Mouse (Mus musculus) brain, adult 2 months (tissue): Measurements from ENCODE around the gene Faap20.

Source experiments
- DNase-seq: peaks from one replicate; pipeline ENCODE4 v3.0.0; 2011; ENCODE audit warnings: low read depth, low spot score

Gene Faap20

DNA sequence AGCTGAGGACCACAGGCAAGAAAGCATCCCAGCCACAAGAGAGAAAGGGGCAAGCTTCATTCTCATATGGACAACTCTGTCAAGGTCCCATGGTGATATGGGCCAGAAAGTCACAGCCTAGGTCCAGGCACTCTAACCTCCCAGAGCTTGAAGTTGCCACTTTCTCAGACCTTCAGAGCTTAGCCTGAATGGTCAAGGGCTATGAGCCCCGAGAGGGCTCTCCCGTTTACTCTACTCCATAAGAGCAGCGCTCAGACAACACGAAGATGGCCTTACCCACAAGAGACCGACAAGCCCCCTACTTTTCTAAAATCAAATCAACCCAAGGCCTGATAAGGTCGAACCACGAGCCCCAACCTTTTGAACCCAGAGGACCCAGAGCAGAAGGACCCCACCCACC lies 28.5 kb upstream of the Faap20 start:
- no peak for DNase-seq

DNA sequence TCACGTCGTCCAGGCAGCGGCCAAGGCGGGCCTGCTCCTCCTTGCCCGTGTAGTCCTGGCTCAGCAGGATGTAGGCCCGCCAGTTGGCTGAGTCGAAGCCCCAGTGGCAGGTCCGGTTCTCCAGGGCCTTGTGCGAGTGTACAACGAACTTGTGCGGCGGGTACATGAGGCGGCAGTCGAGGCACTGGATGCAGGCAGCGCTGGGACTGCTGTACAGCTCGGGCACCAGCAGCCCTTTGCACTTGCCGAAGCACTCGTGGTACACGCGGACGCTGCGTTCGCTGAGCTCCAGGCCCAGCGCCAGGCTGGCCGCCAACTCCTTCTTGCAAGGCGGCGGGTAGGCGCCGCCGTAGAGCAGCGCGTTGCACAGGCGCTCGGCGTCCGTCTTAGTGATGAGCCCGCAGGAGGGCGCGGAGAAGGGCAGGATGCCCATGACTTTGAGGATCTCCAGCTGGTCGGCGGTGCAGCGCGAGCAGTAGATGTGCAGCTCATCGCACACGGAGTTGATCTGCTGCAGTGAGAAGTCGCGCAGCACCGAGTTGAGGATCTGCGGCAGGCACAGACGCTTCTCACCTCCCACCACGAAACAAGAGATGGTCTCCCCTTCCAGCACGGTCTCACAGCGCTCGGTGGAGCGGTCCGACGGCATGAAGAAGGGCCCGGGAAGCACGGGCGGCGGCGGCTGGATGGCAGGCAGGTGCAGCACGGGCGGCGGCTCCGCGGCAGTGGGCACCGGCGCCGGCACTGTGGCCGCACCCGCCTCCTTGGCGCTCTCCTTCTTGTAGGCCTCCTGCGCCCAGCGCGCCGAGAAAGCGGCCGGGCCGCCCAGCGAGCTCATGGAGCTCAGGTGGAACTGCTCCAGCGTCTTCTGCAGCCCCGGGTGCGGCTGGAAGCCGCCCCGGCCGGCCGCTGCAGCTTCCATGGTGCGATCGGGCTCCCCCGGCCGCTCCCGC lies 27.7 kb upstream of the Faap20 start:
- peak; percentile 92 for DNase-seq

DNA sequence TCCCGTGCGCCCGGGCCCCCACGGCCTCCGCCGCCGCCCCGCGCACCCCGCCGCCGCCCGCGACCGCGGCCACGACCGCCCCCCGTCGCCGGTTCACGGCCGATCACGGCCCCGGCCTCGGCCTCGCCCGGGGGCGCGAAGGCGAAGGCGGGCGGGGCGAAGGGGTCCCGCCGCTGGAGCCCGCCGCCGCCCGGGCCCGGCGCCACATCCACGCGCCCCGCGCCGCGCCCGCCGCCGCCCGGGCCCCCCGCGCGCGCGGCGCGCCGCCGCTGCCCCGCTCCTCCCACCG lies 27.1 kb upstream of the Faap20 start, which contains the start of gene Ski:
TSS of gene Ski (minus strand) at position 41 of the 289 bp plus-strand sequence.
- DNase-seq = no peak

DNA sequence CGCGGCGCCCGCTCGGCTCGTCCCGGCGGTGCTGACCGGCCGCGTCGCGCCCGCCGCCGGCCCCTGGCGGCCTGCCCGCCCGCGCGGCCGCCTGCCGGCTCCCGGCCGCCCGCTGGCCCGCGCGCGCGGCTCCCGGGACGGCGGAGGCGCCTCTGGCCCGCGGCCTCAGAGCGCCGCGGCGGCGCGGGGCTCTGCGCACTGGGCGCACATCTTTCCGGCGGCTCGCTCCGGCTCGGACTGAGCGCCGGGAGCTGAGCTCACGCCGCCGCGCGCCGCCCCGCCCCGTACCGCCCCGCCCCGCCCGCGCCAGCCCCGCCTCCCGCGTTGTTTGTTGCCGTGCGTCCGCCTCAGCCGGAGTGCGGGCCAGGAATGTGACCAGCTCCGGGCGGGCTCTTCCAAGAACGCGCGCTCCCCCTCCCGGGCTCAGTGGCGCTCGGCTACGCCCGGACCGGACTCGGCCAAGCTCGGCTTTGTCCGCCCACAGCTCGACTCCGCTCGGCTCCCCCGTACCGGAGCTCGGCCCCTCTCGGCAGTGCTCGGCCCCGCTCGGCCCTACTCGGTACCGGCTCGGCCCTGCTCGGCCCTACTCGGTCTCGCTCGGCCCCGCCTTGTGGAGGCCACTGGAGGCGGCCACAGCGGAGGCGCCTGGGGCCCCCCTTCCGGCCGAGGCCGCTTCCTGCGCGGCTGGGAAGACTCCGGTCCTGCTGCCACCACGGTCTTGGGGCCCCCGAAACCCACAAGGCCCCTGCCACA lies 26.6 kb upstream of the Faap20 start:
- peak; percentile 99 for DNase-seq

DNA sequence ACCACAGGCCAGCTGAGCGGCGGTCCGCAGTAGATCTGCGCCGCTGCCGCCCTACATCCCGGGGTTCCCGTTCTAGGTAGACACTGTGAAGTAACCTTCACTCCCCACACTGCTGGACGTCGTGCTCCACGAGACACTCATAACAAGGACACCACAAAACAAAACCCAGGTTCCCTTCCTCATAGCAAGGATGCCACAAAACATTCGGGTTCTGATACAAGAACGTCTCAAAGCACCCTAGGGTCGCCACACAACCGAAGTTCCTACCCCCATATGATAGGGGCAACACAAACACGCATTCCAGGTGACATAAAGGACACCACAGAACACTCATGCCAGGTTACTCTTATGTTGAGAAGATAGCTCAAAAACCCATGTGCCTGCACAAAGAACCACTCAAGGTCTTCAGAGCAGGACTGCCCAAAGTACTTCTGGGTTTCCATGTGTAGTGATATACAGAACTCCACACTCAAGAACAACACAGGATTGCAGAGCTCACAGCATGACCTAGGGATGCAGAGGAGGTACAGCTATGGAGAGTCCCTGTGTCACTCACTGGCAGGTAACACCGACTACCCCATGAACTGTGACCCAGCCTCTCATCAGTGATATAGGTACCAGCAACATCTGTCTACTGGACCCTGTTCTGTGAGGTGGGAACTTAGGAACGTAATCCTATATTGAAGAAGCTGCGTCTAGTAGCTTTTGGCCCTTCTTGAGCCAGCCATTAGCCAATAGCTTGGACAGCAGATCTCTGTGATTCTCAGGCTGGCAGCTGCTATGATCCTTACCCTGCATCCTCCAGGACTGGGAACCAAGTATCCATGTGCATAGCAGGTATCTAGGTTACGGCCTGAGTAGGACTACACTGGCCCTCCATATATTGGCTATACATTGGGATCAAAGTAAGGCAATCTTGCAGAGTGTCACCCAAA lies 25.7 kb upstream of the Faap20 start:
- no peak for DNase-seq

DNA sequence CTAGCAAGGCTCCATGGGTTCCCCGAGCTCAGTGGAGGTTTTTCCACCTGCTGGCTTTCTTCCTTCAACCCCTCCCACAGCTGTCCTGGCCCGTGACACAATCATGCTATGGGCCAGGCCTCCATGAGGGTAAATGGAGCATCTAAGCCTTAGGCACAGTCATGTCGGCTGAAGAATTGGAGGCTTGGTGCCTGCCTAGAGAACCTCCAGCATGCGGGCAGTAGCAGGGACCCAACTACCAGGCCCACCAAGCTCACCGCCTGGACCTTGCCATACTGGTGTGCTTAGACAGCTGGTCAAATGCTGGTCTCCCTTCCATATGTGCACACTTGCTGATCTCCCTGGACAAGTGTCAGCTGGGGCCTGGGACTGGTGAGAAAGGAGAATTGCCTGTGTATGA lies 23.7 kb upstream of the Faap20 start:
- DNase-seq = no peak

DNA sequence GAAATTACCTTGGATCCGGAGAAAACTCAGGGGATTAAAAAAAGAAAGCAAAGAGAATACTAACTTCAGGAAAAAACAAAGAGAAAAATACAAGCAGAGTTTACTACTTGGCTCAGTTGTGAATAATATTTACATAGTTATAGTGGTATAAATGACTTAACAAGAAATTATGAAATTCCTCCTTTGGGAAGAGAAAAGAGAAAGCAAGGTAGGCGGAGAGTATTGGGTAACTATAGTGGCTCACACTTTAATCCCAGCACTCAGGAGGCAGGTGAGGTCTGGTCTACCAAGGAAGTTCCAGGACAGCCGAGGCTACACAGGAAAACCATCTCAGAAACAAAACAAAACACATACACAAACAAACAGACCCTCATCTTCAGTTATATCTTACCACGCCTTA lies 21.6 kb upstream of the Faap20 start:
- no peak for DNase-seq

DNA sequence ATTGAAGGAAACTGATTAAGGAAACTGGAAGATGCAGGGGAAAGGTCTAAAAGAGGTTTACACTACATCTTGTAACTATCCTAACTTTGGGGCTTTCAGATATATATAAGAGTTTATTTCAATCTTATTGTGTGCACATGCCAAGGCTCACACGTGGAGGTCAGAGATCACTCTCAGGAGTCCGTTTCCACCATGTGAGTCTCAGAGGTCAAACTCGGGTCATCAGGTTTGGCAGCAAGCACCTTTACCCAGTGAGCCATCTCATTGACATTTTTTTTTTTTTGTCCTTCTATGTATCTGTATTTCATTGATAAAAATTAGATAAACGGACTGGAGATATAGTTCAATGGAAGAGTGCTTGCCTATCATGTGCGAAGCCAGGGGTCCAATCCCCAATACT lies 21.1 kb upstream of the Faap20 start:
- DNase-seq = no peak

DNA sequence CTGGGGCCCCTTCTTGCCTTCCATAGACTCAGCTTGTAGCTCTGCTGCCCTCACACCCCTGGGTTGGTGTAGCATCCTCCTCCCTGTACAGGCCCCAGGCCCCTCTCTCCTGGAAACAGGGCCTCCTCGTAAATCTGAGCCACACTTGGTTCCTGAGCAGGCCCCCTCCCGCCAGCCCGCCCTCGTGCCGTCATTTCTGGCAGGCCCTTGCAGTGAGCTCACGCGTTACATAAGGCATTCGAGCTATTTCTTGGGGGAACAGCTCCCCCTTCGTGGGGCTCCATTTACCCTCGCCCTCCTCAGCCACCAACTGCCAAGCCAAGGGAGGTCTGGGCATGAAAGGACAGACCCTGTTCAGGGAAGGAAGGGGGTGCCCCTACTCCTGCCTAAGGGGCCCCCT lies 15.7 kb upstream of the Faap20 start:
- DNase-seq = peak; percentile 95

DNA sequence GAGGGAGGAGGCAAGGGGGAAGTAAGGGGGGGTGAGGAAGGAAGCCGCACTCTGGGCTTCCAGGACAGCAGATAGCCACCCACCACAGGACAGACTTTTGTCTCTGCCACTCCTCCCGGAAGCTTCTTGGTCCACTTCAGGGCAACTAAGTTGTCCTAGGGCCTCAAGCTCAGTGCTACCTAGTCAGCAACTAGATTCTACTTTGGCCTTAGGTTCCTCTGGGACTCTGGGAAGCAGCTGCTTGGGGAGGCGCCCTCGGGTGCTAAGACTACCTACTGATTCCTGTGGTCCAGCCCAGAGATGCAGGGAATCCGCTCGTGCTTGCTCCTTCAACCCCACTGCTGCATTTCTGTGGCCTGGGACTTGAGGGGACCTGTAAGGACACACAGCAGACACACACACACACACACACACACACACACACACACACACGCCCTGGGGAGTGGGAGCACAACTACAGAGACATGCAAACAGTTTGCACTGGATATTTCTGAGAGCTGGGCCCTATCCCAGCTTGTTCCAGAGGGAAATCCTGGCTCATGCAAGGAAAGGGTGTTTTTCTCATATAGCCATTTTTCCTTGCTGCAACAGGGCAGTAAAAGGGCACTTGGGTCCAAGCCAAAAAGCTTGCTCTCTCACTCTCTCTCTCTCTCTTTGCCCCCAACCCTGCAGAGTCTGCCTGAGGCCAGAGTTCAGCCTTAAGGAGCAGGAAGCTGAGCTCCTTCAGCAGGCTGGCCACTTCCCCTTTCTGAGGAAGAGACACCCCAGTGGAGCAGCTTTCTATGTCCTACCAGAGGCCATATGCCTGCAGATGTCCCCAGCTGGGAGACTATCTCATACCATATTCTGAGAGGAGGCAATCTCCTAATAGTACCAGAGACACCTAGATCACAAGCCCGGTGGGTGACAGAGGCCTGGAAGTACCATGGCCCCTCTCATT lies 15.0 kb upstream of the Faap20 start:
- DNase-seq = peak; percentile 48

DNA sequence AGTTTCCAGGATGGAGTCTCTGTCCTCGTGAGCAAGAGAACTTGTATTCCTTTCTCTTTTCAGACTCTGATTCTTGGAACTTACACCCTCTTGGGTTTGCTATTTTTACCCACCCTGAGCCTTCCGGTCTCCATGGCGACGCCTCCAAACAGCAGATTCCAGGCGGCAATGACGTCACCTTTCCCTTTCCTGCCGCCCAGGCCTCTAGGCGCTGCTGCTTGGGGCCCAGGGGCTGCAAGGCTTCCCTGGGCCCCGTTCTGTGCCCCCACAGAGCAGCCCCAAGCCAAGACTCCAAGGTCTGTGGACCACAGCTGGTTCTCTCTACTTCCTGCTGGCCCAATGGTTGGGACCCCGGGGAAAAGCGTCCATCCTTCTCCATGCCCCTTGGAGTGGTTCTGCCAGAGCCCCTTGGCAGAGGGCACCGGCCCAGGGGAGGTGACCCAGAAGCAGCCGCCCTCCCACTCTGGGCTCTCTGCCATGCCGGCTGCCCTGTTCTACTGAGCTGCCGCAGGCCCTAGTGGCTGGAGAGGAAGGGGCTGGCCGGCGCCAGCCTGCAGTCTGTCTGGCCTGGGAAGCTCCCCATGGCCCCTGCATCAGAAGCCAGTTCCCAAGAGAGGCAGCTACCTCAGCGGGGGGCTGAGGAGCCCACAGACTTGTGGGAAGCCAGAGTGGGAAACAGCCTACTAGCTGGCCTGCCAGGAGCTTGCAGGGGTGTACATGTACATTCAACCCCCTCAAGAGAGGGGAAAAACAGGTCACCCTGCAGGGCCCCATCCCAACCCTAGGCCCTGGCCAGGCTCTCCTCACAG lies 14.1 kb upstream of the Faap20 start:
- DNase-seq = peak; percentile 97

DNA sequence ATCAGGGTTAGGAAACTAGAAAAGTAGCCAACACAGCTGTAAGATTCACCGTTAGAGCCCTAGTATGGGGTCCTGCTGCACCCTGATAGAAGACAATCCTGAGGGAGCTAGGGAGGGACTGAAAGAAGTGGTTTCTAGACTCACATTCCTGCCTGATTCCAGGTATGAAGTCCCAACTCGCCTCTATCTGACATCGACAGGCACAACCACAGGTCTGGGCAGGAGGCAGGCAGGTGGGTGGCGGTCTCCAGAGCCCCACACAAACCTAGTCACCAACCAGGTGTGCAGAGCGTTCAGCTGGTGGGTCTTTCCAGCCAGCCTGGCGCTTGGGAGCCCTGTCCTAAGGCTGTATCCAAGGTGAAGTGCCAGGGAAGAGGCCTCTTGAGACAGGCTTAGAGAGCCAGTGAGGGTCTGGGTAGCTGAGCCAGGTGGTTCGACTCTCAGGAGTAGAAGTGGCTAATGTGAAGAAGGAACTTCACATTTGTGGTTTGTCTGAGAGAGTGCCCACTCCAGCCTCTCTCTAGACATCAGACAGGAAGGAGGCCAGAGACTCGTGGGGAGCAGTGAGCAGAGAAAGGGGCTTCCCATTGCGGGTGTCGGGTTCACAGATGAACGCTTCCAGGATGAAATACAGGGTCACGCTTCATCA lies 12.7 kb upstream of the Faap20 start:
- no peak for DNase-seq

DNA sequence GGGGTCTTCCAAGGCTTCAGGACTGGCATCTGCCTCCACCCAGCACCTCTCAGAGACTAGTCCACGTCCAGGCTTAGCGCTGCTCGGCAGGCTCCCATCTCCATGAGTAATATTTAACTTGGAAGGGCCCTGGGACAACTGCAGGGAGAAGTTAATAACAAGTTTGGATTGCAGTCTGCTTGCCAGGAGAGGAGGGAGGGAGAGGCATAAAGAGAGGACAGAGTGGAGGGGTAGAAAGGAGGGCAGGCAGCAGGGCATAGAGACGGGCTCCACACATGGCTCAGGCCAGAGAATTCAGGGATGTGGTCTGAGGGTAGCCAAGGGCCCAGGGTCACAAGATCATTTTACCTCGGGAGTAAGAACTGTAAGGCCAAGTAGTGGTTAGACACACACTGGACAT lies 11.3 kb upstream of the Faap20 start:
- DNase-seq = no peak

DNA sequence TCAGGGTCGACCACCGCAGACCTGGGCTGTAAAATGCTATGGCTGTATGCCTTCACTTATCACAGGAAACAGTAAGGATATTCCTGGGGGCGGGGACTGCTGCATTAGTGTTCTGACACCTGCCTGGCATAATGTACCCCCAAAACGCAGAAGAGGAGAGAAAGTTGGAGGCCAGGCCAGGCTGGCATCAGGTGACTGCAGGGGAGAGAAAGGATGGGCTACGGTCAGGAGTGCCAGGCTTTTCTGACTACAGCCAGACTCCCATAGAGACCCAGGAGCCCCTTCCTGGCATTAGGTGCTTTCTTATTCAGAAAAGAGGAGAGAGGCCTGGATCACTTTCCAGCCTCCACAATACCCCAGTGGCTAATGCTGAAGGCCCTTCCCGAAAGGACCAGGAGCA lies 10.1 kb upstream of the Faap20 start:
- DNase-seq = no peak

DNA sequence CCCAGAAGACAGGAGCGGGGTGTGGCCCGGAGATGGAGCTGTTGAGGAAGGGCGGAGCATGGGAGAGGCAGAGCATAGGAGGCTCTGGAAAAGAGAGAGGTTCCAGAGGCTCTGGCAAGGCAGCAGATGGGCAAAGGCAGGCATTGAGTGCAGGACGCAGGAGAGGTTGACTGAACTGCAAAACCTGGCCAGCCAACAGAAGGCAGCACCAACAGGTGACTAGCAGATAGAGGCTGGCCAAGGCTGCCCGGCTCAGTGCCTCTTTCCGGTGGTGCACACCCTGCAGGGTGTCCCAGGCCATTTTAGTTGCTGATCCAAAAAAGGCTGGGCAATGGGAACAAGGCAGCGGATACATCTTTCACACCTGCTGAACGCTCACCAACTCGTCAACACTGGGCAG lies 7.8 kb upstream of the Faap20 start:
- peak; percentile 94 for DNase-seq

DNA sequence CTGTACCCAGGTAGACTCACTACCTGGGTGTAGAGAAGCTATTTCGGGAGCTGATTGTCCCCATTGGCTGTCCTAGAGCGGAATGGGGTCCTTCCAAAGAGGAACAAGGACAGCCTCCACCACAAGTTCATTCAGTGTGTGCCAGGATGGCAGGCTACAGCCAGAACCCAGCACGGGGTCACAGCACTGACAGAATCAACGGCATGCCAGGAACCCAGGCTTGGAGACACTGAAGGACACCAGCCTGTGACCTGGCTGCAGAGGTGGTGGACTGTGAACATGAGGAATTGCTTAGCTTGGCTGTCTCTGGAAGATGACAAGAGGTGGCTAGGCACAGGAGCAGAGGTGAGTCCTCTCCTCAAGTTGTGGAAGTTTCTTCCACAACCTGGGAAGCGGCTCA lies 7.3 kb upstream of the Faap20 start:
- DNase-seq = no peak

DNA sequence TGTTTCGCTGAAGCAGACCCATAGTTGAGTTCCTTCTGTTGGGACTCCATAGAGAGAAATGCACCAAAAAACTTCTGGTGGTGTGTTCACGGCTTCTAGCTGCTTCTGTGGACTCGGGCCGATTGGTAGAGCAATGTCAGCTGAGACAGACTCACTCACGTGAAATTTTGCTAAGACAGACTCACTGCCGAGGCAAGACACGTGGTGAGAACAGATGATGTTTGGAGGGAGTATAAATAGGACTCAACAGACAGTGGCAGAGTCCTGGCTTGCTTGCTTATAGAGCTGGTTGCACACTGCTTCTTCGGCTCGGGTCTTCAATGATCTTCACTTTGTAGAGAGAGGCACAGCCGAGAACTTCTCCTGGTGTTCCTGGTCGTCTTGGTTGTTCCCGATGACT lies 6.4 kb upstream of the Faap20 start:
- peak; percentile 63 for DNase-seq

DNA sequence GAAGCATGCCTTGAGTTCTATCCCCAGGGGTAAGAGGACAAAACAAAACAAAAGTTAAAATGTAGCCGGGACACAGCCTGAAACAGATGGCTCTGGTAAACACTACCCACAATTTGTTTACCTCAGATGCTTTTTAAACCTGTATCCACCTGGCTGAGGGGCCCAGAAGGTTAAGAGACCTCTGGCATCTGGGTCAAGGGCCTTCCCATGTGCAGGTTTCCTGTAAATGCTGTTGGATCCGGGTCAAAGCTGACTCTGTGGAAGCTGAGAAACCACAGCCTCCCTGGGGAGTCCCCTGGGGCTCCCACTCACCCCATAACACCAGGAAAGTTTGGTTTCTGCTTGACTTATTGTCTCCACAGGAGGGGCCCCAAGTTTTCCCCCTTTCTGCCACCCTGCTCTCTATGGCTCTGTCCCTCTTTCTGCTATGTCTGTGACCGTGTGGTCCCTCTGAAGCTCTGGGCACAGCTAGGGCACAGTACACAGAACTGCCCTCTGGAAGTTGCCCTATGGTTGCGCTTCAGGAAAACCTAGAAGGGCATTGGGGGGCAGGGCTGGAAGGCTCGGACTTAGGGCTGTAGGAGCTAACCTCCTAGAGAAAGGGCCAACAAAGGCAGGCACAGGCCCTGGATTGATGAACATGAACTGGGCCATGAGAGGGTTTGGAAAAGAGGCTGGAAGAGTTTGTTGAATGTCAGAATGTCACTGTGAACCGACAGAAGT lies 3.7 kb upstream of the Faap20 start:
- DNase-seq = no peak

DNA sequence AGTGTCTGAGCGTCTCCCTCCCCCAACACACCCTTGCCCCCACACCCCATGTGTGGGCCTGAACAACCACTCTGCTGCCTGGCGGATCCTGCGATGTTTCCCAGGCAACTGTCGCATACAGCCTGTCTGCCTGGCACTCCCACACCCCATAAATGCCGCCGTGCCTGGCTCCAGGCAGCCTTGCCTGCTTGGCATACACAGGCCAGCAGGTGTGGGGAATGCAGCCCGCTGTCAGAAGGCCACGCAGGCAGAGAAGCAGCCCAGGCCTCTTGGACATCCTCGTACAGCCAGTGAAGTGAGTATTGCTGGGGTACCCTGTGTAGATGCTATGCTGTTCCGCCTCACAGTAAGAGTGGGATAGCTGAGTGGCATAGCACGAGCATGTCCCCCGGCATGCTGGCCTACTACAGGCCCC lies 2.9 kb upstream of the Faap20 start:
- DNase-seq = peak; percentile 96
